Mouse (Mus musculus): ENCODE data around the gene Rnf17.

DNA sequence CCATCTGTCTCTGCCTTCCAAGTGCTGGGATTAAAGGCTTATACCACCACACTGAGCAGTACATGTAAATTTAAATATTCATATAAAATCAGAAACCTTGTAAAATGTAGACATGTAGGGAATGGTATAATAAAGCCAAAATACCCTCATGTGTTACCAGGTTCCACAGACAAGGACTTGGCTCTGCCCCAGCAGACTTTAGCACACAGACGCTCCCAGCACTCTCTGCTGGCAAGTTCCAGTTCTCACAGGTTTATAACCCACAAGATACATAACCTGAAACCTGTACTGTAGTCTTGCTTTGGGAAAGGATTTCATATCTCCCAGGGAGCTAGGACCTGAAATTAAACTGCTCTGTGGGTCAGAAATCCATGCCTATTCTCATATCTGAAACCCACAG lies 142.6 kb downstream of the Rnf17 start:
- TF ChIP-seq GATA2 (IDR thresholded peaks at IDR 0.05; ENCODE audit: borderline replicate concordance, low read depth, low read length) (no peak), CTCF (IDR thresholded peaks at IDR 0.05; ENCODE audit: low read depth, low read length) (no peak), TAL1 (conservative IDR thresholded peaks at IDR 0.05; ENCODE audit: low read depth, low read length) (no peak)
